Mouse (Mus musculus): ENCODE results near the gene Cc2d2a.

- no peak for TF ChIP-seq TAL1 (IDR thresholded peaks at IDR 0.05; ENCODE audit: low read length)
- no peak for TF ChIP-seq GATA1 (IDR thresholded peaks at IDR 0.05; ENCODE audit: low read length)
These were observed 28.0 kb upstream of the Cc2d2a start for GRCm38 (mm10) chr5:43634071-43634601.

All from erythroblast, embryonic 14.5 days (primary cell).